Mouse (Mus musculus) midbrain, embryonic 14.5 days (tissue): ENCODE results near the gene Gm10719. TPM values are rescaled to one million over a fixed set of nuclear protein-coding genes. Genes with fewer than 3 reads are reported as not detected.
"Not testable (repeated sequence)": the region's sequence is repeated elsewhere in the genome, so short reads cannot be mapped to it uniquely, and the experiment has no call there.

Experiments used
- ATAC-seq: fragments of 200-750 bp; cut with Nextera tagmentation; 2 replicates; pipeline ENCODE4 v1.8.0; 2017; ENCODE audit warnings: moderate number of reproducible peaks, moderate library complexity; ENCODE audit not compliant: low FRiP score, low TSS enrichment
- DNase-seq: peaks from one replicate; pipeline ENCODE4 v3.0.0-alpha.2; 2015
- H3K27ac ChIP-seq: fragments of 300-500 bp; sonication (generic); replicated peaks from 2 replicates; pipeline ENCODE4 v1.5.1; 2014; ENCODE audit warnings: mild to moderate bottlenecking, low read depth, low read length, moderate library complexity
- H3K27me3 ChIP-seq: fragments of 300-500 bp; sonication (generic); 2 replicates; pipeline ENCODE4 v1.6.1; 2014; ENCODE audit warnings: low read length, control low read depth, mixed read lengths; ENCODE audit not compliant: control insufficient read depth, insufficient read depth
- H3K36me3 ChIP-seq: fragments of 300-500 bp; sonication (generic); 2 replicates; pipeline ENCODE4 v1.6.1; 2014; ENCODE audit warnings: low read length, control low read depth; ENCODE audit not compliant: control insufficient read depth, insufficient read depth
- H3K4me1 ChIP-seq: fragments of 300-500 bp; sonication (generic); 2 replicates; pipeline ENCODE4 v1.6.1; 2014; ENCODE audit warnings: mild to moderate bottlenecking, antibody characterized with exemption, low read length, control low read depth; ENCODE audit not compliant: control insufficient read depth, insufficient read depth
- H3K4me2 ChIP-seq: fragments of 300-500 bp; sonication (generic); 2 replicates; pipeline ENCODE4 v1.6.1; 2014; ENCODE audit warnings: mild to moderate bottlenecking, low read length, moderate library complexity
- H3K4me3 ChIP-seq: fragments of 300-500 bp; sonication (generic); replicated peaks from 2 replicates; pipeline ENCODE4 v1.5.1; 2014; ENCODE audit warnings: low read depth, low read length
- H3K9ac ChIP-seq: fragments of 300-500 bp; sonication (generic); replicated peaks from 2 replicates; pipeline ENCODE4 v1.6.1; 2014; ENCODE audit warnings: mild to moderate bottlenecking, low read length, moderate library complexity
- H3K9me3 ChIP-seq: fragments of 300-500 bp; sonication (generic); 2 replicates; pipeline ENCODE4 v1.6.1; 2016; ENCODE audit warnings: low read length, control low read depth, mixed read lengths; ENCODE audit not compliant: control insufficient read depth
- WGBS: fragments of 180-500 bp; shearing (Covaris S2); extraction: QIAGEN DNeasy Blood & Tissue Kit; methylation state at CpG from one replicate; pipeline ENCODE4 v1.1.7; 2014; 5-methylcytosine and 5-hydroxymethylcytosine counted together
- polyA plus RNA-seq: library from polyadenylated mRNA; unstranded; fragments of >200 nt; fragmentation: Nextera tagmentation; extraction: Ambion mirVana; gene quantifications from 2 replicates; pipeline ENCODE4 v1.2.1, GENCODE M21; 2014

The Gm10719 gene
- 0.50 and 0.59 TPM in 2 replicates for polyA plus RNA-seq

DNA sequence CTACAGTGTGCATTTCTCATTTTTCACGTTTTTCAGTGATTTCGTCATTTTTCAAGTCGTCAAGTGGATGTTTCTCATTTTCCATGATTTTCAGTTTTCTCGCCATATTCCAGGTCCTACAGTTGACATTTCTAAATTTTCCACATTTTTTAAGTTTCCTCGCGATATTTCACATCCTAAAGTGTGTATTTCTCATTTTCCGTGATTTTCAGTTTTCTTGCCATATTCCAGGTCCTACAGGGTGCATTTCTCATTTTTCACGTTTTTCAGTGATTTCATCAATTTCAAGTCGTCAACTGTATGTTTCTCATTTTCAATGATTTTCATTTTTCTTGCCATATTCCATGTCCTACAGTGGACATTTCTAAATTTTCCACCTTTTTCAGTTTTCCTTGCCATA, at the start of gene Gm10719:
TSS of gene Gm10719 (plus strand) at position 301 of the 400 bp plus-strand sequence.
- not testable (repeated sequence) for ATAC-seq
- WGBS, result 78% methylated on average over 1 of the region's 9 CpGs

DNA sequence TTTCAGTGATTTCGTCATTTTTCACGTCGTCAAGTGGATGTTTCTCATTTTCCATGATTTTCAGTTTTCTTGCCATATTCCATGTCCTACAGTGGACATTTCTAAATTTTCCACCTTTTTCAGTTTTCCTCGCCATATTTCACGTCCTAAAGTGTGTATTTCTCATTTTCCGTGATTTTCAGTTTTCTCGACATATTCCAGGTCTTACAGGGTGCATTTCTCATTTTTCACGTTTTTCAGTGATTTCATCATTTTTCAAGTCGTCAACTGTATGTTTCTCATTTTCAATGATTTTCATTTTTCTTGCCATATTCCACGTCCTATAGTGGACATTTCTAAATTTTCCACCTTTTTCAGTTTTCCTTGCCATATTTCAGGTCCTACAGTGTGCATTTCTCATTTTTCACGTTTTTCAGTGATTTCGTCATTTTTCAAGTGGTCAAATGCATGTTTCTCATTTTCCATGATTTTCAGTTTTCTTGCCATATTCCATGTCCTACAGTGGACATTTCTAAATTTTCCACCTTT, 16.7 kb upstream of the Gm10719 start, which contains the start of gene Gm10722:
TSS of gene Gm10722 (plus strand) at position 478 of the 528 bp plus-strand sequence.
- ATAC-seq, H3K4me3 ChIP-seq, H3K9ac ChIP-seq, H3K36me3 ChIP-seq, H3K4me1 ChIP-seq, H3K4me2 ChIP-seq, H3K27me3 ChIP-seq, H3K9me3 ChIP-seq, H3K27ac ChIP-seq: not testable (repeated sequence)
- peak; percentile 19 for DNase-seq
- 69% methylated on average over 12 of the region's 12 CpGs for WGBS

More for the DNA sequence above, at the start of gene Gm10719:
- not testable (repeated sequence) for H3K27ac ChIP-seq, H3K27me3 ChIP-seq, H3K36me3 ChIP-seq, H3K9me3 ChIP-seq, DNase-seq, H3K9ac ChIP-seq, H3K4me3 ChIP-seq, H3K4me2 ChIP-seq, H3K4me1 ChIP-seq

DNA sequence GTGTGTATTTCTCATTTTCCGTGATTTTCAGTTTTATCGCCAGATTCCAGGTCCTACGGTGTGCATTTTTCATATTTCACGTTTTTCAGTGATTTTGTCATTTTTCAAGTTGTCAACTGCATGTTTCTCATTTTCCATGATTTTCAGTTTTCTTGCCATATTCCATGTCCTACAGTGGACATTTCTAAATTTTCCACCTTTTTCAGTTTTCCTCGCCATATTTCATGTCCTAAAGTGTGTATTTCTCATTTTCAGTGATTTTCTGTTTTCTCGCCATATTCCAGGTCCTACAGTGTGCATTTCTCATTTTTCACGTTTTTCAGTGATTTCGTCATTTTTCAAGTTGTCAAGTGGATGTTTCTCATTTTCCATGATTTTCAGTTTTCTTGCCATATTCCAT, 16.2 kb upstream of the Gm10719 start:
- H3K4me1 ChIP-seq, H3K27me3 ChIP-seq, H3K27ac ChIP-seq, DNase-seq, H3K9ac ChIP-seq, ATAC-seq, H3K4me3 ChIP-seq, H3K4me2 ChIP-seq, H3K9me3 ChIP-seq, H3K36me3 ChIP-seq: not testable (repeated sequence)
- WGBS, result 65% methylated on average over 8 of the region's 8 CpGs

DNA sequence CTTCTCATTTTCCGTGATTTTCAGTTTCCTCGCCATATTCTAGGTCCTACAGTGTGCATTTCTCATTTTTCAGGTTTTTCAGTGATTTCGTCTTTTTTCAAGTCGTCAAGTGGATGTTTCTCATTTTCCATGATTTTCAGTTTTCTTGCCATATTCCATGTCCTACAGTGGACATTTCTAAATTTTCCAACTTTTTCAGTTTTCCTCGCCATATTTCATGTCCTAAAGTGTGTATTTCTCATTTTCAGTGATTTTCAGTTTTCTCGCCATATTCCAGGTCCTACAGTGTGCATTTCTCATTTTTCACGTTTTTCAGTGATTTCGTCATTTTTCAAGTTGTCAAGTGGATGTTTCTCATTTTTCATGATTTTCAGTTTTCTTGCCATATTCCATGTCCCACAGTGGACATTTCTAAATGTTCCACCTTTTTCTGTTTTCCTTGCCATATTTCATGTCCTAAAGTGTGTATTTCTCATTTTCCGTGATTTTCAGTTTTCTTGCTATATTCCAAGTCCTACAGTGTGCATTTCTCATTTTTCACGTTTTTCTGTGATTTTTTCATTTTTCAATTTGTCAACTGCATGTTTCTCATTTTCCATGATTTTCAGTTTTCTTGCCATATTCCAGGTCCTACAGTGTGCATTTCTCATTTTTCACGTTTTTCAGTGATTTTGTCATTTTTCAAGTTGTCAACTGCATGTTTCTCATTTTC, 15.1 kb upstream of the Gm10719 start:
- not testable (repeated sequence) for H3K27me3 ChIP-seq, H3K27ac ChIP-seq, H3K9me3 ChIP-seq, H3K36me3 ChIP-seq, H3K9ac ChIP-seq, H3K4me3 ChIP-seq, H3K4me1 ChIP-seq, H3K4me2 ChIP-seq
- WGBS, result 58% methylated on average over 8 of the region's 11 CpGs
- ATAC-seq, result peak; percentile 88
- DNase-seq, result peak; percentile 37

DNA sequence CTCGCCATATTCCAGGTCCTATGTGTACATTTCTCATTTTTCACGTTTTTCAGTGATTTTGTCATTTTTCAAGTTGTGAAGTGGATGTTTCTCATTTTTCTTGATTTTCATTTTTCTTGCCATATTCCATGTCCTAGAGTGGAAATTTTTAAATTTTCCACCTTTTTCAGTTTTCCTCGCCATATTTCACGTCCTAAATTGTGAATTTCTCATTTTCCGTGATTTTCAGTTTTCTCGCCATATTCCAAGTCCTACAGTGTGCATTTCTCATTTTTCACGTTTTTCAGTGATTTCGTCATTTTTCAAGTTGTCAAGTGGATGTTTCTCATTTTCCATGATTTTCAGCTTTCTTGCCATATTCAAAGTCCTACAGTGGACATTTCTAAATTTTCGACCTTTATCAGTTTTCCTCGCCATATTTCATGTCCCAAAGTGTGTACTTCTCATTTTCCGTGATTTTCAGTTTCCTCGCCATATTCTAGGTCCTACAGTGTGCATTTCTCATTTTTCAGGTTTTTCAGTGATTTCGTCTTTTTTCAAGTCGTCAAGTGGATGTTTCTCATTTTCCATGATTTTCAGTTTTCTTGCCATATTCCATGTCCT, 14.3 kb upstream of the Gm10719 start, which contains the start of gene Gm11168:
TSS of gene Gm11168 (plus strand) at position 553 of the 603 bp plus-strand sequence.
- H3K4me2 ChIP-seq, H3K27me3 ChIP-seq, ATAC-seq, H3K4me3 ChIP-seq, H3K4me1 ChIP-seq, DNase-seq, H3K36me3 ChIP-seq, H3K9ac ChIP-seq, H3K27ac ChIP-seq, H3K9me3 ChIP-seq: not testable (repeated sequence)
- WGBS, result 77% methylated on average over 6 of the region's 14 CpGs

DNA sequence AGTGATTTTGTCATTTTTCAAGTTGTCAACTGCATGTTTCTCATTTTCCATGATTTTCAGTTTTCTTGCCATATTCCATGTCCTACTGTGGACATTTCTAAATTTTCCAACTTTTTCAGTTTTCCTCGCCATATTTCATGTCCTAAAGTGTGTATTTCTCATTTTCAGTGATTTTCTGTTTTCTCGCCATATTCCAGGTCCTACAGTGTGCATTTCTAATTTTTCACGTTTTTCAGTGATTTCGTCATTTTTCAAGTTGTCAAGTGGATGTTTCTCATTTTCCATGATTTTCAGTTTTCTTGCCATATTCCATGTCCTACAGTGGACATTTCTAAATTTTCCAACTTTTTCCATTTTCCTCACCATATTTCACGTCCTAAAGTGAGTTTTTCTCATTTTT, 11.0 kb upstream of the Gm10719 start:
- WGBS, result 88% methylated on average over 1 of the region's 5 CpGs
- not testable (repeated sequence) for H3K4me3 ChIP-seq, H3K9ac ChIP-seq, H3K36me3 ChIP-seq, H3K4me1 ChIP-seq, H3K27ac ChIP-seq, H3K9me3 ChIP-seq, H3K4me2 ChIP-seq, H3K27me3 ChIP-seq, DNase-seq
- 0 out of 2 replicates have a peak, but pooled peaks have one; percentile 2 for ATAC-seq

DNA sequence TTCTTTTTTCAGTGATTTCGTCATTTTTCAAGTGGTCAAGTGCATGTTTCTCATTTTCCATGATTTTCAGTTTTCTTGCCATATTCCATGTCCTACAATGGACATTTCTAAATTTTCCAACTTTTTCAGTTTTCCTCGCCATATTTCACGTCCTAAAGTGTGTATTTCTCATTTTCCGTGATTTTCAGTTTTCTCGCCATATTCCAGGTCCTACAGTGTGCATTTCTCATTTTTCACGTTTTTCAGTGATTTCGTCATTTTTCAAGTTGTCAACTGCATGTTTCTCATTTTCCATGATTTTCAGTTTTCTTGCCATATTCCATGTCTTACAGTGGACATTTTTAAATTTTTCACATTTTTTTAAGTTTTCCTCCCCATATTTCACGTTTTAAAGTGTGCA, 10.6 kb upstream of the Gm10719 start:
- H3K9me3 ChIP-seq, H3K9ac ChIP-seq, H3K27ac ChIP-seq, H3K36me3 ChIP-seq, DNase-seq, H3K4me3 ChIP-seq, H3K27me3 ChIP-seq, H3K4me1 ChIP-seq, H3K4me2 ChIP-seq: not testable (repeated sequence)
- peak; percentile 76 for ATAC-seq
- WGBS, result 70% methylated on average over 7 of the region's 8 CpGs

DNA sequence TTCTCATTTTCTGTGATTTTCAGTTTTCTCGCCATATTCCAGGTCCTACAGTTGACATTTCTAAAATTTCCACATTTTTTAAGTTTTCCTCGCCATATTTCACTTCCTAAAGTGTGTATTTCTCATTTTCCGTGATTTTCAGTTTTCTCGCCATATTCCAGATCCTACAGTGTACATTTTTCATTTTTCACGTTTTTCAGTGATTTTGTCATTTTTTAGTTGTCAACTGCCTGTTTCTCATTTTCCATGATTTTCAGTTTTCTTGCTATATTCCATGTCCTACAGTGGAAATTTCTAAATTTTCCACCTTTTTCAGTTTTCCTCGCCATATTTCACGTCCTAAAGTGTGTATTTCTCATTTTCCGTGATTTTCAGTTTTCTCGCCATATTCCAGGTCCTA, 9.9 kb upstream of the Gm10719 start:
- H3K9me3 ChIP-seq, H3K36me3 ChIP-seq, H3K4me1 ChIP-seq, H3K9ac ChIP-seq, H3K27ac ChIP-seq, H3K4me3 ChIP-seq, ATAC-seq, H3K27me3 ChIP-seq, H3K4me2 ChIP-seq: not testable (repeated sequence)
- 80% methylated on average over 7 of the region's 9 CpGs for WGBS
- DNase-seq, result peak; percentile 0

DNA sequence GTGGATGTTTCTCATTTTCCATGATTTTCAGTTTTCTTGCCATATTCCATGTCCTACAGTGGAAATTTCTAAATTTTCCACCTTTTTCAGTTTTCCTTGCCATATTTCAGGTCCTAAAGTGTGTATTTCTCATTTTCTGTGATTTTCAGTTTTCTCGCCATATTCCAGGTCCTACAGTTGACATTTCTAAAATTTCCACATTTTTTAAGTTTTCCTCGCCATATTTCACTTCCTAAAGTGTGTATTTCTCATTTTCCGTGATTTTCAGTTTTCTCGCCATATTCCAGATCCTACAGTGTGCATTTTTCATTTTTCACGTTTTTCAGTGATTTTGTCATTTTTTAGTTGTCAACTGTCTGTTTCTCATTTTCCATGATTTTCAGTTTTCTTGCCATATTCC, 7.9 kb upstream of the Gm10719 start:
- not testable (repeated sequence) for H3K4me3 ChIP-seq, DNase-seq, H3K4me1 ChIP-seq, H3K9me3 ChIP-seq, H3K27ac ChIP-seq, H3K36me3 ChIP-seq, H3K9ac ChIP-seq, H3K27me3 ChIP-seq, H3K4me2 ChIP-seq
- peak; percentile 51 for ATAC-seq
- WGBS, result no CpG with 5 or more reads among the region's 5 CpGs
